Mouse (Mus musculus) liver, adult 2 months (tissue): ENCODE measurements at regions not wholly inside any gene's neighbourhood (a gene's known extent, or its start where the extent isn't known, plus 50 kb on each side); places are given as distances from the start of the nearest gene placed in this dataset.

Experiments
- CTCF ChIP-seq: fragments of 200-500 bp; IDR thresholded peaks from 2 replicates; pipeline ENCODE4 v1.5.1; 2011; ENCODE audit warnings: low read depth, low read length, control low read depth
- POLR2A ChIP-seq: fragments of 200-500 bp; IDR thresholded peaks from 2 replicates; pipeline ENCODE4 v1.6.1; 2011; ENCODE audit warnings: low read length, control low read depth; ENCODE audit not compliant: insufficient read depth; ENCODE audit errors: extremely low read depth

GRCm38 (mm10) chr5:111538560-111539450 lies 121.6 kb downstream of the Mn1 start:
- TF ChIP-seq CTCF: no peak
- no peak for TF ChIP-seq POLR2A
